Mouse (Mus musculus) layer of hippocampus, postnatal 25 days (tissue): ENCODE data around the gene Grb10. TPM values are rescaled to one million over a fixed set of nuclear protein-coding genes. Genes with fewer than 3 reads are reported as not detected.

Experiments used
- DNase-seq, 2 experiments: peaks; one replicate each; pipeline ENCODE4 v3.0.0; 2022; ENCODE audit warnings: mixed read lengths in 2 of 2, low spot score in 1 of 2; ENCODE audit errors: extremely low spot score in 1 of 2
- total RNA-seq, 2 experiments: library from RNA; stranded (reverse); gene quantifications; 2 replicates each; pipeline ENCODE4 v1.2.3; 2021

Grb10 gene
- total RNA-seq: 10 to 100 TPM; 21.6 to 22.0 TPM

- DNase-seq: no peak
Measured at GRCm38 (mm10) chr11:12038470-12038985, at the start of gene Grb10. Gene Grb10, minus strand, starts transcription at chr11:12038683.

DNA sequence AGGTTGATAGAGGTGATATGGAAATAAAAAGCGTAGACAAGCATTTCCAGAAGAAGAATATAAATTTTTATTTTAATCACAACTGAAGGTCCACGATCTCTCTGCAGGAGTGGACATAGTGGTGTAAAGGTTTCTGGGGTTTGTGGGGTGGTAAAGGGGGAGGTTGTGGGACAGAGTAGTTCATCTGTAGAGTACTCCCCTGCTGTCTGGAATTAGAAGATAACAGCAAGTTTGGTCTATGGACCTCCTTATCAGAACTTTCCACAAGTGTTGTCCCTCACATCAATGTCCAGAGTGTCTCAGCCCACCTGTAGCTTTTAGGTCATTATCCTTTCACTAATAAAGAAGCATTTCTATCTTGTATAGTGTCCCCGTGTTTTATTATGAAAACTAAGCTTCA lies 43.2 kb upstream of the Grb10 start:
- no peak for DNase-seq

- DNase-seq: no peak
Measured at GRCm38 (mm10) chr11:12079231-12079630, 40.7 kb upstream of the Grb10 start.

GRCm38 (mm10) chr11:12075449-12075848 lies 37.0 kb upstream of the Grb10 start:
- DNase-seq: no peak

GRCm38 (mm10) chr11:12073394-12074226 lies 35.1 kb upstream of the Grb10 start:
- no peak for DNase-seq

DNA sequence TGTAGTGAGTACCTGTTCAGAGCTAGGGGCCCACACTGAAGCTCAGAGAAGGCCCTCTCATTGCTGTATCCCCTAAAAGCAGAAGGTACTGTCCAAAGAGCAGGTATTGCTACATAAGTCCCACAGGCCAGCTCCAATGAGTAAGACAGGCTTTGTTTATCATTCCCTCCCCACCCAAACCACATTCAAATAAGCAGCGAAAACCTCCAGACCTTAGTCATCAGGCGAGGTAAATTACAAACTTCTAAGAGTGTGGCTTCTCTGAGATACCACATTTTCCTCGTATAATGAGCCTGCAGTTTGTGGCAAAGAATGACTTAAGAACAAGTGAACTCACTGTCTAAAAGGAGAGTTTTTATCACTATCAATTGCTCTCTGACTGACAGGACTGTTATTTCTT lies 33.8 kb upstream of the Grb10 start:
- DNase-seq: no peak

GRCm38 (mm10) chr11:12059005-12059404 lies 20.5 kb upstream of the Grb10 start:
- no peak for DNase-seq

DNA sequence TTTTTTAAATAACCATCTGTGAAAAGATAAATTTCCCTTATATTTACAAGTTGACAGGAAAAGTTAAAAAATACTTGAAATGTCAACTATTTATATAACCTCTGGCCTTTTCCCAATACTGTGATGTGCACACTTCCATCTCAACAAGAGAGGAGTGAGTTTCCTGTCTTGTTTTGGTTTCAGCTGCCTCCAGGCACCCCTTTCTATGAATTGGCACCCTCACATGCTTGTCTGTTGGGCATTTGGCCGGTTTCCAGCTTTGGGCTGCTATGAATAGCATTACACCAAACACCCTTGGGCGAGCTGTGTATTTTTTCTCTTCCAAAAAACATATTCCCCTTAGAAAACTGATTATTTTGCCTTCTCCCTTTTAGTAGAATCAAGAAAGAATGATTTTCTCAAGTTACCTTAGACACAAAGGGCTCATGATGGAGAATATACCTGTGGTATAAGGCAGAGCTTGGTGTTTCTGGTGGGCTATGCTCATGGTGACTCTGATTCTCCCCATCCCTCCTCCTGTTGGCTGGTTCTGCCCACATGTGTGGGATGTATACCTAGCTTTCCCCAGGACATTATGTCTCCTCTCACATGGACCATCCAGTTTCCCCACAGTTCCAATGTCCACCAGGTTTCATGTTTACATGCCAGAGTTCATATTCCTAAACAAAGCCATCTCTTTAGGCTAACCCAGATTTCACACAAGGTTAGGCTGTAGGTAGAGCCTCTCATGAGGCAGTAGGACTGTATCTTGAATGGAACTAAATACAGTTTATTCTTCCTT lies 10.3 kb upstream of the Grb10 start:
- DNase-seq: no peak

DNA sequence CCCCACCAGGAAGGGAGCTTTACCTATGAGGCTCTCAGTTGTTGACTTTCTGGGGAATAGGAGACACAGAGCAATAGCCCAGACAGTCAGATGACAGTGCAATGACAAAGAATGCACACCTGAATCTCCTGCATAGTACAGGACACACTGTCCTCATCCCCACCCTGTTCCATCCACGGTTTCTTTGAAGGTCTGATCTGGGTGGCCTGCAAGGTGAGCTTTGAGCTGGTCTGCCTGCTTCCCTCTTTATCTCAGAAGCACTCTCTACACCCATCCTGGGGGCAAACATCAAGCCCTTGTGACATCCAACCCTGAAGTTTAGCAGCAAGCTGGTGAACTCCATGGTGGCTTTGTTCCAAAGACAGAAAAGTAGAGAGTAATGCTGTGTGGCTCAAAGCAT lies 9.7 kb upstream of the Grb10 start:
- DNase-seq: no peak

GRCm38 (mm10) chr11:12044245-12044644 lies 5.8 kb upstream of the Grb10 start:
- DNase-seq: no peak

DNA sequence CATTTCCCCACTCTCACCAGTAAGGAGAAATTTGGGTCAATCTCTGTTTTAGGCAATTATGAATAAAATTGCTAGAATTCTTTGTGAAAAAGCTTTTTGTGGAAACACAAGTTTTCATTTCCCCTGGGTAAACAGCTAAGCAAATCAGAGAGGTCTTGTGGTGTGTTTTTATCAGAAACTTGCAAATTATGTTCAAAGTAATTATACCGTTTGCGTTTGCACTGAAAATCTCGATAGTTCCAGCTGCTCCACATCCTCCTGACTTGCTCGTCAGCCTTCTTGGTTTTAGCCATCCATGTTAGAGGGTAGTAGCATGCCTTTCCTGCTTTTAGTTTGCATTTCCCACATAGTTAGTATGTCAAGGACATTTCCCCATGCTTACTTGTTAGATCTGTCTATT lies 3.3 kb upstream of the Grb10 start:
- no peak for DNase-seq

GRCm38 (mm10) chr11:12041379-12041778 lies 2.9 kb upstream of the Grb10 start:
- no peak for DNase-seq

GRCm38 (mm10) chr11:12040391-12040790 lies 1.9 kb upstream of the Grb10 start:
- DNase-seq: no peak

DNA sequence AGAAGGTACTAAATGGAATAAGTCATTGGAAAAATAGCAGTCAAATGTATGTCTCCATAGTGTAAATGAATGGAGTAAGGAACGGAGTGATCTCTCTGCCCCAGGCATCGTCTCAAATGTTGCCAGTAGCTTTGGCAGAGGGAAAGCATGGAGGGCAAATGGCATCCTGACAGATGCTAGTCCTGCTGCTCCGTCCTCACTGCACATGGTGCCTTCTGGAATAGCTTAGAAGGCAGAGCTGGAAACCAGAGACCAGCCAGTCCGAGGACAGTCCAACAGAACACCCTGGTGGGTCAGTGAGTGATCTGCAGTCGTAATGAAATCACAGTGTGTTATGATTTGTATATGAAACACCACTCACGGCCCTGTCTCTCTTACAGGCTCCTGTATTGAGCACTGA lies 1.3 kb upstream of the Grb10 start:
- no peak for DNase-seq

- no peak for DNase-seq
Measured at GRCm38 (mm10) chr11:12039098-12039497, 615 bp upstream of the Grb10 start.

- no peak for DNase-seq
Measured at GRCm38 (mm10) chr11:12037689-12038469, 604 bp downstream of the Grb10 start.

GRCm38 (mm10) chr11:12037075-12037686 lies 1.3 kb downstream of the Grb10 start:
- DNase-seq: no peak

GRCm38 (mm10) chr11:12035916-12036910 lies 2.3 kb downstream of the Grb10 start:
- no peak for DNase-seq

DNA sequence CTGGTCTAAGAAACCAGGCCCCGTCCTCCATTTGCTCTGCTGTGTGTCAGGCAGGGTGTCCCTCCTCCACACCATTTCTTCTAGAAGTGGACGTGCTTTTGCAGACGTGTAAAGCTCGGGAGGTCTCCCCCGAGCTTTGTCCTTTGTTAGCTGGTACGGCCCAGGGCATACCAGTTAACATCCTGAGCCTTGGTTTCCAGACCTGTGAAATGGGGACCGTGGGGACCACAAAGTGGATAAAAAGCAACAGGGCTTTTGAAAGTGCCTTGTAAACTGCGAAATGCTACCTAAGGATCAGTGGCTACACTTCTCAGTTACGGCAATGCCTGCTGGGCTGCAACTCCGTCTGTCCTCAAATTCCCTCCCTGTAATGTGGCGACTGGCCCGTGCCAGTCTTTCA lies 3.2 kb downstream of the Grb10 start:
- DNase-seq: no peak
